Mouse (Mus musculus) retina, embryonic 14.5 days (tissue): ENCODE results near the gene Mb21d2.
A peak's percentile ranks its signal among the peaks of the same experiment; 100 is the strongest.

Experiments
- DNase-seq: peaks from one replicate; pipeline ENCODE4 v3.0.0-alpha.2; 2015; ENCODE audit warnings: low spot score

Gene Mb21d2

GRCm38 (mm10) chr16:28928815-28929685, at the start of gene Mb21d2:
Gene Mb21d2, minus strand, starts transcription at chr16:28929673.
- DNase-seq = peak; percentile 67

GRCm38 (mm10) chr16:28966236-28966635, 36.8 kb upstream of the Mb21d2 start:
- DNase-seq = no peak

- no peak for DNase-seq
Measured at GRCm38 (mm10) chr16:28964048-28964447, 34.6 kb upstream of the Mb21d2 start.

GRCm38 (mm10) chr16:28962987-28963386, 33.5 kb upstream of the Mb21d2 start:
- DNase-seq = no peak

- DNase-seq = no peak
Measured at GRCm38 (mm10) chr16:28949810-28950209, 20.3 kb upstream of the Mb21d2 start.

GRCm38 (mm10) chr16:28943254-28943653, 13.8 kb upstream of the Mb21d2 start:
- DNase-seq = no peak

- no peak for DNase-seq
Measured at GRCm38 (mm10) chr16:28936181-28936792, 6.8 kb upstream of the Mb21d2 start.

GRCm38 (mm10) chr16:28935701-28936100, 6.2 kb upstream of the Mb21d2 start:
- no peak for DNase-seq

- no peak for DNase-seq
Measured at GRCm38 (mm10) chr16:28931213-28931612, 1.7 kb upstream of the Mb21d2 start.

GRCm38 (mm10) chr16:28930426-28930825, 953 bp upstream of the Mb21d2 start:
- no peak for DNase-seq

- DNase-seq = peak; percentile 81
Measured at GRCm38 (mm10) chr16:28929686-28930291, 316 bp upstream of the Mb21d2 start.

- peak; percentile 74 for DNase-seq
Measured at GRCm38 (mm10) chr16:28928466-28928814, 1.0 kb downstream of the Mb21d2 start.

- peak; percentile 28 for DNase-seq
Measured at GRCm38 (mm10) chr16:28927381-28927780, 2.1 kb downstream of the Mb21d2 start.

GRCm38 (mm10) chr16:28919320-28919885, 10.1 kb downstream of the Mb21d2 start:
- DNase-seq = no peak

- DNase-seq = no peak
Measured at GRCm38 (mm10) chr16:28915362-28915761, 14.1 kb downstream of the Mb21d2 start.

GRCm38 (mm10) chr16:28914709-28915108, 14.8 kb downstream of the Mb21d2 start:
- no peak for DNase-seq

- DNase-seq = no peak
Measured at GRCm38 (mm10) chr16:28911414-28912050, 17.9 kb downstream of the Mb21d2 start.

- DNase-seq = no peak
Measured at GRCm38 (mm10) chr16:28906370-28907275, 22.9 kb downstream of the Mb21d2 start.

- no peak for DNase-seq
Measured at GRCm38 (mm10) chr16:28905567-28906289, 23.7 kb downstream of the Mb21d2 start.
